Mouse (Mus musculus): ENCODE data around the gene Dpy19l3. TPM values are rescaled to one million over a fixed set of nuclear protein-coding genes. Genes with fewer than 3 reads are reported as not detected.
A peak's percentile ranks its signal among the peaks of the same experiment; 100 is the strongest.

Dpy19l3 gene
- polyA plus RNA-seq, 1 experiment from 2014 or later: 34.2 TPM

DNA sequence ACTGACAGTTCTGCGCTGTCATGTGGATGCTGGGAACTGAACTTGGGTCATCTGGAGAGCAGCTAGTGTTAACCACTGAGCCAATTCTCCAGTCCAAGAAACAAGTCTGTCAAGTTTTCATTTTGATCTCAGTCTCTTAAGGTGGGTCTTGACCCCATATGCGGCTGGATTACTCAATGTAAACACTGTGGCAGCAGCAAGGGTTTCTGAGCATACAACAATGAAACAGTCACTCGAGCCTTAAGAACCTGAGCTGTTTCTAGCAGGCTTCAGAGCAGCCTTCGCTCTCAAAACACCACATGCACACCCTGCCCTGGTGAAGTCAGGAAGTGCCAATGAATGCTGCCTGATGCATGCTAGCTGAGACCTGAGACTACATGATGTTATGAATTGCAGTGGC lies 31.3 kb upstream of the Dpy19l3 start:
- no peak for ATAC-seq (ENCODE audit: insufficient read depth, low FRiP score, low TSS enrichment)
- peaks cover 10% of the 10 kb centered on the region for H3K36me3 ChIP-seq (ENCODE audit: control insufficient read depth, insufficient read depth, low read length)

DNA sequence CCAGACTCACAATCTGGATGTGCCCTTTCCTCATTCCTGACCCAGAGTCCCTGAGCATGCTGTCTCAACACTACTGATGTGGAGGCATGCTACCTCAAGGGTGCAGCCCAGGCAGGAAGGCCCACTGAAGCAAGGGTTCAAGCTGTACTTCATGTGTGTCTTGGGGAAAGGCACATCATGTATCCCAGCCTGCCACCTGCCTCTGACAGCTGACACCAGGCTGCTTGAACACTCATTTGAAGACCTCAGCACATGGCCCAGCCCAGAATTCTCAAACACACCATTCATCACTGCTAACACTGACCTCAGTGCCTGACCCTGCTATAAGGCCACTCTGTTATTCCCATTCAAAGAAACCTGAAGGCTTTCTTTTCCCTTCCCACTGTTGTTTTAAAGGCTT lies 28.0 kb upstream of the Dpy19l3 start:
- H3K27ac ChIP-seq (ENCODE audit: low read depth, low read length): no peak overlapping the region
- no peaks in the 10 kb centered on the region for H3K4me1 ChIP-seq (ENCODE audit: control insufficient read depth, insufficient read depth, low read length)
- peaks cover 9% of the 10 kb centered on the region for H3K36me3 ChIP-seq (ENCODE audit: control insufficient read depth, insufficient read depth, low read length)
- no peaks in the 10 kb centered on the region for H3K9me3 ChIP-seq (ENCODE audit: control insufficient read depth, low read length)
- H3K9ac ChIP-seq (ENCODE audit: low read length): no peak overlapping the region
- no peak overlapping the region for H3K4me3 ChIP-seq (ENCODE audit: low read depth, low read length)
- H3K27me3 ChIP-seq (ENCODE audit: control insufficient read depth, insufficient read depth, low read length): no peaks in the 10 kb centered on the region
- H3K4me2 ChIP-seq (ENCODE audit: low read depth): no peak overlapping the region
- no peak for DNase-seq (ENCODE audit: low spot score)
- no peak for ATAC-seq (ENCODE audit: insufficient read depth, low FRiP score, low TSS enrichment)

More for the DNA sequence above, 31.3 kb upstream of the Dpy19l3 start:
- 92% methylated on average over 4 of the region's 4 CpGs for WGBS
- Histone ChIP-seq H3K27ac (ENCODE audit: low read depth, low read length) (no peak overlapping the region), H3K4me1 (ENCODE audit: control insufficient read depth, insufficient read depth, low read length) (no peaks in the 10 kb centered on the region), H3K4me3 (ENCODE audit: low read depth, low read length) (no peak overlapping the region), H3K9me3 (ENCODE audit: control insufficient read depth, low read length) (no peaks in the 10 kb centered on the region), H3K27me3 (ENCODE audit: control insufficient read depth, insufficient read depth, low read length) (no peaks in the 10 kb centered on the region), H3K4me2 (ENCODE audit: low read depth) (no peak overlapping the region), H3K9ac (ENCODE audit: low read length) (no peak overlapping the region)
- DNase-seq (ENCODE audit: low spot score): no peak

DNA sequence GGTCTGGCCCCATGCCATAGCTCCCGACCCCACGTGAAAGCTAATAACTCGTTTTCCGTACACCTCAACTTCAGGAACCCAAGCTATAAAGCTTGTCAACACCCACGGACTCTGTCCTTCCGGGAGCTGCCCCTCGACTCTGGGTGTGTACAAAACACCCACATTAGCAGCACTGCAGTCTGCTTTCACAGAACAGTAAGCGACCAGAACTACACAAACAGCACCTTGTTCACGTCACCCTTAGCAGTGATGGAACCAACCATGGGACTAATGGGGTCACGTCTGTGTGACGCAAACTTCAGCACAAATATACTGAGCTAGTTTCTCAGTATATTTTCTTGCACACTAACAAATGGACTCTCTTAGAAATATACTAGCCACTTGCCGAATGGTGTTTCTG lies 19.9 kb upstream of the Dpy19l3 start:
- no peak for ATAC-seq (ENCODE audit: insufficient read depth, low FRiP score, low TSS enrichment)
- DNase-seq (ENCODE audit: low spot score): no peak
- Histone ChIP-seq H3K27ac (ENCODE audit: low read depth, low read length) (no peak overlapping the region), H3K4me3 (ENCODE audit: low read depth, low read length) (no peak overlapping the region), H3K27me3 (ENCODE audit: control insufficient read depth, insufficient read depth, low read length) (no peaks in the 10 kb centered on the region), H3K9me3 (ENCODE audit: control insufficient read depth, low read length) (no peaks in the 10 kb centered on the region), H3K4me1 (ENCODE audit: control insufficient read depth, insufficient read depth, low read length) (no peaks in the 10 kb centered on the region), H3K4me2 (ENCODE audit: low read depth) (no peak overlapping the region), H3K9ac (ENCODE audit: low read length) (no peak overlapping the region), H3K36me3 (ENCODE audit: control insufficient read depth, insufficient read depth, low read length) (peaks cover 8% of the 10 kb centered on the region)
- WGBS: 90% methylated on average over 12 of the region's 12 CpGs

DNA sequence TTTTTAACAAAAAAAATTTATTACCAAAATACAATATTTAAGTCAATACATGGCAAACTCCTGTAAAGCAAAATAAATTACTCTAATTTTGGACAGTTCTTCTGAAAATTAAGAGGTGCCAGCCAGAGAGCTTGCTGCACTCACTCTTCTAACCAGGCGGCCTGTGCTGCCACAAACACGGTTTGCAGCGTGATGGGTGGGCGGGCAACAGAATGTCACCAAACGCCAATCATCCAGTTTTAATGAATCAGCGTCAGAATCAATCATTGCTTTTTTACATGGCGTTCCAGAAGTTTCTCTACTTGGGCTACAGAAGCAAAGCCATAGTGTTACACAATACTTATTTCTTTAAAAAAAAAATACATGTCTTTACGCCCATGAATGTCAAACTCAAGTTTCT lies 18.1 kb upstream of the Dpy19l3 start:
- H3K36me3 ChIP-seq (ENCODE audit: control insufficient read depth, insufficient read depth, low read length): peaks cover 6% of the 10 kb centered on the region
- ATAC-seq (ENCODE audit: insufficient read depth, low FRiP score, low TSS enrichment) (no peak), DNase-seq (ENCODE audit: low spot score) (no peak)
- H3K9me3 ChIP-seq (ENCODE audit: control insufficient read depth, low read length): no peaks in the 10 kb centered on the region
- H3K27me3 ChIP-seq (ENCODE audit: control insufficient read depth, insufficient read depth, low read length): no peaks in the 10 kb centered on the region
- no peak overlapping the region for H3K4me2 ChIP-seq (ENCODE audit: low read depth)
- H3K4me3 ChIP-seq (ENCODE audit: low read depth, low read length): no peak overlapping the region
- 94% methylated on average over 8 of the region's 8 CpGs for WGBS
- no peak overlapping the region for H3K9ac ChIP-seq (ENCODE audit: low read length)
- no peaks in the 10 kb centered on the region for H3K4me1 ChIP-seq (ENCODE audit: control insufficient read depth, insufficient read depth, low read length)
- no peak overlapping the region for H3K27ac ChIP-seq (ENCODE audit: low read depth, low read length)

DNA sequence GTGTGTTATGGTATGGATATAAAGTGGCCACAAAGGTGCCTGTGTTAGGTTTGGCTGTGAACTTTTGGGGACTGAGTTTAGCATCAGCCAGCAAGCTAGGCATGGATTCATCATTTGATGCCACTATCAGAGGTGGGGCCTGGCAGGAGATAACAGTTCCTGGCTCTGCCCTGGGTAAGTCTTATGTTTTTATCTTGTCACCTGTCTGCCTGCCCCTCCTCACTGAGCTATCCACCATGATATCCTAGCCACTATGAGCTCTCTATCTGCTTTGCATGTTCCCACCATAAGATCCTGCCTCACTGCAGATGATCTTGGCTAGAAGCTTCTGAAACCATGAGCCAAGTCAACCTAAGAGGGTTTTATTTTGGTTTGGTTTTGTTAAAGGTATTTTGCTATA lies 16.9 kb upstream of the Dpy19l3 start:
- Histone ChIP-seq H3K4me1 (ENCODE audit: control insufficient read depth, insufficient read depth, low read length) (no peaks in the 10 kb centered on the region), H3K27me3 (ENCODE audit: control insufficient read depth, insufficient read depth, low read length) (no peaks in the 10 kb centered on the region), H3K4me3 (ENCODE audit: low read depth, low read length) (no peak overlapping the region), H3K9ac (ENCODE audit: low read length) (no peak overlapping the region), H3K27ac (ENCODE audit: low read depth, low read length) (no peak overlapping the region), H3K9me3 (ENCODE audit: control insufficient read depth, low read length) (no peaks in the 10 kb centered on the region), H3K36me3 (ENCODE audit: control insufficient read depth, insufficient read depth, low read length) (peaks cover 4% of the 10 kb centered on the region; the same call in 1 of the 2 replicates), H3K4me2 (ENCODE audit: low read depth) (no peak overlapping the region)
- DNase-seq (ENCODE audit: low spot score): no peak
- ATAC-seq (ENCODE audit: insufficient read depth, low FRiP score, low TSS enrichment): no peak

DNA sequence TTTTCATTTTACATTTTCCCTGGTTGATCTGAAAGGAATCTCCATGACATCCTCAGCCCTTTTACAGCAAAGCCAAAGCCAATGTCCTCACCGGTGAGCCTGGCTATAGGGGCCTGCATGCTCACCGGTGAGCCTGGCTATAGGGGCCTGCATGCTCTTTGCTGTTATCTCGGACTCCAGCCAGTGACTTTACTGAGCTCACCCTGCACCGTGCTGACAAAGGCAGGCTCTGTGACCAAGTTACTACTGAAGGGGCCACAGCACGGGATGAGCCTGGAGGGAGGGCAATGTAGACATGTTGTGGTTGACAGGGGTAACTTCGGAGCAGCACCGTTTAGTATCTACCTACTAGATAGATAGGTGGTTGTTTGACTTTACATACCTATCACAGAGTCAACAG lies 15.9 kb upstream of the Dpy19l3 start:
- Histone ChIP-seq H3K4me1 (ENCODE audit: control insufficient read depth, insufficient read depth, low read length) (no peaks in the 10 kb centered on the region), H3K36me3 (ENCODE audit: control insufficient read depth, insufficient read depth, low read length) (peaks cover 1% of the 10 kb centered on the region; the same call in 1 of the 2 replicates), H3K27ac (ENCODE audit: low read depth, low read length) (no peak overlapping the region), H3K4me2 (ENCODE audit: low read depth) (no peak overlapping the region), H3K9me3 (ENCODE audit: control insufficient read depth, low read length) (no peaks in the 10 kb centered on the region), H3K9ac (ENCODE audit: low read length) (no peak overlapping the region), H3K27me3 (ENCODE audit: control insufficient read depth, insufficient read depth, low read length) (no peaks in the 10 kb centered on the region), H3K4me3 (ENCODE audit: low read depth, low read length) (no peak overlapping the region)
- no peak for DNase-seq (ENCODE audit: low spot score)
- ATAC-seq (ENCODE audit: insufficient read depth, low FRiP score, low TSS enrichment): no peak
- 90% methylated on average over 7 of the region's 7 CpGs for WGBS

DNA sequence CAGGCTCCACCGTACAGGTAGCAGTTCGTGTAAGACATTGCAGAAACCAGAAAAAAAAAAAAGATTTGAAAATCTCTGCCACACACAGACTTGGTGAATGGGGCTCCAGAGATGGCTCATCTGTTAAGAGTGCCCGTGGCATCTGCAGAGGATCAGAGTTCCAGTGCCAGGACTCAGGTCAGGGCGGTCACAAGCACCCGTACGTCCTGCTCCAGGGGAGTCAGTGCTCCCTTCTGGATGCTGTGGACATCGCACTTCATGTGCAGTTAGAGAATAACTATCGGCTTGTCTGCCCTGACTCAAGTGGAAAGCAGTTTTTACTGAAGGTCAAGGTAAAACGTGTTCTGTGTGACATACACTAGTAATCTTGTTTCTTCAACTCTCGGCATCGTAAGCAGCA lies 10.2 kb upstream of the Dpy19l3 start:
- WGBS: 93% methylated on average over 11 of the region's 11 CpGs
- DNase-seq (ENCODE audit: low spot score) (no peak), ATAC-seq (ENCODE audit: insufficient read depth, low FRiP score, low TSS enrichment) (no peak)
- Histone ChIP-seq H3K4me1 (ENCODE audit: control insufficient read depth, insufficient read depth, low read length) (no peaks in the 10 kb centered on the region), H3K4me2 (ENCODE audit: low read depth) (no peak overlapping the region), H3K9me3 (ENCODE audit: control insufficient read depth, low read length) (no peaks in the 10 kb centered on the region), H3K27me3 (ENCODE audit: control insufficient read depth, insufficient read depth, low read length) (no peaks in the 10 kb centered on the region), H3K9ac (ENCODE audit: low read length) (no peak overlapping the region), H3K36me3 (ENCODE audit: control insufficient read depth, insufficient read depth, low read length) (no peaks in the 10 kb centered on the region), H3K4me3 (ENCODE audit: low read depth, low read length) (no peak overlapping the region), H3K27ac (ENCODE audit: low read depth, low read length) (no peak overlapping the region)

DNA sequence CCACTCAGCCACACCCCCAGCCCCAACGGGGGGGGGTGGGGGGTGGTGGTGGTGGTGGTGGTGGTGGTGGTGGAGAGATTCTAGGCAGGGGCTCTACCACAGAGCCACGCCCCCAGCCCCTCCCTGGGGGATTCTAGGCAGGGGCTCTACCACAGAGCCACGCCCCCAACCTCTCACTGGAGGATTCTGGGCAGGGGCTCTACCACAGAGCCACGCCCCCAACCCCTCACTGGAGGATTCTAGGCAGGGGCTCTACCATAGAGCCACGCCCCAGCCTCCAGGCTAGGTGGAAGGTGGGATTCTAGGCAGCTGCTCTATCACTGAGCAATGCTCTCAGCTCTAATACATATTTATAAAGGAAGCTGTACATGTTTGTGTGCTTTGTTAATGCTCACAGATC lies 7.5 kb upstream of the Dpy19l3 start:
- Histone ChIP-seq H3K9ac (ENCODE audit: low read length) (no peak overlapping the region), H3K4me3 (ENCODE audit: low read depth, low read length) (no peak overlapping the region), H3K4me2 (ENCODE audit: low read depth) (no peak overlapping the region), H3K27me3 (ENCODE audit: control insufficient read depth, insufficient read depth, low read length) (no peaks in the 10 kb centered on the region), H3K27ac (ENCODE audit: low read depth, low read length) (no peak overlapping the region), H3K9me3 (ENCODE audit: control insufficient read depth, low read length) (no peaks in the 10 kb centered on the region), H3K4me1 (ENCODE audit: control insufficient read depth, insufficient read depth, low read length) (no peaks in the 10 kb centered on the region), H3K36me3 (ENCODE audit: control insufficient read depth, insufficient read depth, low read length) (no peaks in the 10 kb centered on the region)
- DNase-seq (ENCODE audit: low spot score): no peak
- no peak for ATAC-seq (ENCODE audit: insufficient read depth, low FRiP score, low TSS enrichment)
- WGBS: 67% methylated on average over 5 of the region's 5 CpGs

DNA sequence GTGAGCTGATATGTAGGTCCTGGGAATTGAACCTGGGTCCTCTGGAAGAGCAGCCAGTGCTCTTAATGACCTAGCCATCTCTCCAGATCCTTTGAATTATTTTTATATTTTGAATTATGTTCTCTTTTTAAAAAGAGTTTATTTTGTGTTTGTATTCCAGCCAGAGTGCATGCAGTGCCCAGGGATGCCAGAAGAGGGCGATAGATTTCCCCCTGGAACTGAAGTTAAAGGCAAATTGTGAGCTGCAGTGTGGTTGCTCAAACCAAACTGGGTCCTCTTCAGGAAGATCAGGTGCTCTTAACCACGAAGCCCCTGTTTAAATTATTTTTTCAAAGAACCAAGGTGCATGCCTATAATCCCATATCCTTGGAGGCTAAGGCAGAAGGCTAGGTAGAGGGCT lies 5.3 kb upstream of the Dpy19l3 start:
- Histone ChIP-seq H3K4me3 (ENCODE audit: low read depth, low read length) (no peak overlapping the region), H3K9ac (ENCODE audit: low read length) (no peak overlapping the region), H3K4me2 (ENCODE audit: low read depth) (no peak overlapping the region), H3K4me1 (ENCODE audit: control insufficient read depth, insufficient read depth, low read length) (no peaks in the 10 kb centered on the region), H3K9me3 (ENCODE audit: control insufficient read depth, low read length) (no peaks in the 10 kb centered on the region), H3K36me3 (ENCODE audit: control insufficient read depth, insufficient read depth, low read length) (no peaks in the 10 kb centered on the region), H3K27ac (ENCODE audit: low read depth, low read length) (no peak overlapping the region), H3K27me3 (ENCODE audit: control insufficient read depth, insufficient read depth, low read length) (no peaks in the 10 kb centered on the region)
- ATAC-seq (ENCODE audit: insufficient read depth, low FRiP score, low TSS enrichment) (no peak), DNase-seq (ENCODE audit: low spot score) (peak; percentile 26)
- WGBS: 16% methylated on average over 2 of the region's 2 CpGs

Data from neural tube, embryonic 11.5 days (tissue).